Mouse (Mus musculus): ENCODE results near the gene Ube3c. TPM values are rescaled to one million over a fixed set of nuclear protein-coding genes. Genes with fewer than 3 reads are reported as not detected.

Ube3c gene
- polyA plus RNA-seq, 1 experiment from 2014 or later = 24.6 TPM

Other genes with a start within 250 kb of the Ube3c start
- gene Lmbr1, start 190.9 kb upstream of the Ube3c start, polyA plus RNA-seq (2015; fragmentation: Nextera tagmentation; extraction: Ambion mirVana) = 11.7 TPM in 2 replicates
- 25.8 and 26.8 TPM in 2 replicates for gene Nom1, start 134.6 kb upstream of the Ube3c start, polyA plus RNA-seq (2015; fragmentation: Nextera tagmentation; extraction: Ambion mirVana)
- gene Mnx1, start 90.8 kb upstream of the Ube3c start, polyA plus RNA-seq (2015; fragmentation: Nextera tagmentation; extraction: Ambion mirVana) = not detected in 2 replicates
- 129 and 130 TPM in 2 replicates for gene Dnajb6, start 166.4 kb downstream of the Ube3c start, polyA plus RNA-seq (2015; fragmentation: Nextera tagmentation; extraction: Ambion mirVana)
- not detected in 2 replicates for gene Gm5129, start 166.7 kb downstream of the Ube3c start, polyA plus RNA-seq (2015; fragmentation: Nextera tagmentation; extraction: Ambion mirVana)